Mouse (Mus musculus) neural tube, embryonic 13.5 days (tissue): Measurements from ENCODE around the gene Nckap5. TPM values are rescaled to one million over a fixed set of nuclear protein-coding genes. Genes with fewer than 3 reads are reported as not detected.

ENCODE experiments used
- ATAC-seq: fragments of 200-750 bp; cut with Nextera tagmentation; 2 replicates; pipeline ENCODE4 v1.8.0; 2017; ENCODE audit warnings: low read depth, mild to moderate bottlenecking, moderate TSS enrichment, moderate library complexity
- H3K27ac ChIP-seq: fragments of 300-500 bp; sonication (generic); replicated peaks from 2 replicates; pipeline ENCODE4 v1.5.1; 2015; ENCODE audit warnings: moderate library complexity, mild to moderate bottlenecking, inconsistent platforms
- H3K27me3 ChIP-seq: fragments of 300-500 bp; sonication (generic); 2 replicates; pipeline ENCODE4 v1.6.1; 2015; ENCODE audit warnings: mild to moderate bottlenecking, inconsistent platforms
- H3K36me3 ChIP-seq: fragments of 300-500 bp; sonication (generic); 2 replicates; pipeline ENCODE4 v1.6.1; 2015; ENCODE audit warnings: mild to moderate bottlenecking, inconsistent platforms
- H3K4me1 ChIP-seq: fragments of 300-500 bp; sonication (generic); replicated peaks from 2 replicates; pipeline ENCODE4 v1.6.1; 2015; ENCODE audit warnings: inconsistent platforms
- H3K4me2 ChIP-seq: fragments of 300-500 bp; sonication (generic); 2 replicates; pipeline ENCODE4 v1.6.1; 2015; ENCODE audit warnings: inconsistent platforms, mild to moderate bottlenecking, moderate library complexity
- H3K4me3 ChIP-seq: fragments of 300-500 bp; sonication (generic); 2 replicates; pipeline ENCODE4 v1.5.1; 2015; ENCODE audit warnings: mild to moderate bottlenecking, inconsistent platforms
- H3K9ac ChIP-seq: fragments of 300-500 bp; sonication (generic); 2 replicates; pipeline ENCODE4 v1.6.1; 2015; ENCODE audit warnings: moderate library complexity, mild to moderate bottlenecking, inconsistent platforms
- H3K9me3 ChIP-seq: fragments of 300-500 bp; sonication (generic); 2 replicates; pipeline ENCODE4 v1.6.1; 2016; ENCODE audit warnings: inconsistent platforms
- WGBS: fragments of 180-500 bp; shearing (Covaris S2); methylation state at CpG from one replicate; pipeline ENCODE4 v1.1.7; 2015; 5-methylcytosine and 5-hydroxymethylcytosine counted together
- polyA plus RNA-seq: library from polyadenylated mRNA; unstranded; fragments of >200 nt; fragmentation: Nextera tagmentation; extraction: Ambion mirVana; gene quantifications from 2 replicates; pipeline ENCODE4 v1.2.1, GENCODE M21; 2015

Nckap5 gene
- polyA plus RNA-seq, 1 experiment from 2014 or later = 18.3 TPM

DNA sequence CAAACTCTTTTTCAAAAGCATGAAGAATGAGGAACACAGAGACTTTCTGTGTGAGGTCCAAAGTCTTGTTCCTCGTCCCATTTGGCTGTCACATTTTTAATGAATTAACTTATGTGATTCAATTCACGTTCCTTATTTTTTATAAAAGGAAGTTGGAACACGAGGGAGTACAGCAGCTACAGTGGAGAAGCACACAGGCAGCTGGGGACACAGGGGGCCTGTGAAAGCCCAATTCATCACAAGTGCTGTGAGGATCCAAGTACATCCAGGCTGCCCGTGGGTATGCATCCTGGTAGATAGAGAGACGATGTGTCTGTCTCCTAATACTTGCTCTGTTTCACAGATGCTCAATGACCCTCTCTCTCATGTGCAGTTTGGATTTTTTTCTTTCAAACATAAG lies 576.2 kb downstream of the Nckap5 start:
- Histone ChIP-seq H3K9me3 (no peaks in the 10 kb centered on the region), H3K9ac (no peak overlapping the region), H3K27me3 (no peaks in the 10 kb centered on the region), H3K4me1 (no peaks in the 10 kb centered on the region; the same call in 1 of the 2 replicates), H3K27ac (no peak overlapping the region), H3K4me2 (no peak overlapping the region), H3K36me3 (no peaks in the 10 kb centered on the region), H3K4me3 (no peak overlapping the region)
- no peak for ATAC-seq
- 65% methylated on average over 5 of the region's 5 CpGs for WGBS

DNA sequence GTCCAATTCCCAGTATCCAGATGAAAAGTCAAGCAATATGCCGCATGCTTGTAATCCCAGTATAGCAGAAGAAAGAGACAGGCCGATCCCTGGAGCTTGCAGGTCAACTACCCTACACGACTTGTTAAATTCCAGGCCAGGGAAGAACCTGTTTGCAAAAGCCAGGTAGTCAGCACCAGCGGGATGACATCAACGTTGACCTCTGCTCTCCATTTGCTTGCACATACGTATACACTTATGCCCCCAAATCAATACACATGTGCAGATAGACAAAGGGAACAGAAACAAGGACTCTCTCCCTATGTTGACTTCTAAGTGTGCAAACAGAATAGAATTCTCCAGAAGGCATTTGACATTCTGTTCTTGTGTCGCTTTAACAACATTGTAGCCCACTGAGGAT lies 576.7 kb downstream of the Nckap5 start:
- H3K9ac ChIP-seq = no peak overlapping the region
- ATAC-seq = no peak

DNA sequence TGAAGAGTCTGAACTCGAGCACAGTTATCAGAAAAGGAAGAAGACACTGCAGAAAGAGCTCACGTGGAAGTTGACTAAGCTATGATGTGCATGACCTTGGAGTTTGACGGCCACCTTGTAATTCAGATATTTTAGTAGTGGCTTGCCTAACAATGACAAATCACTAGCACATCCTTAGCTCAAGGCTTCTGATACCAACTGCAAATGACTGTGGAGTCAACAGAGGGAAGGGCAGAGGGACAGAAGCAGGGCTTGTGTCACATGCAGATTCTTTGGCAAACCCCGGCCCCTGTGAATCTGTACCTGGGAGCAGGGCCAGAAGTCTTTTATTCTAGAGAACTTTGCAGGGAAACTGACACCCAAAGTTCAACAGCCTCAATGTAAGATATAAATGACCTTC lies 597.4 kb downstream of the Nckap5 start:
- no peak for ATAC-seq
- WGBS = 82% methylated on average over 4 of the region's 4 CpGs
- Histone ChIP-seq H3K27ac (no peak overlapping the region), H3K9ac (no peak overlapping the region), H3K36me3 (no peaks in the 10 kb centered on the region), H3K4me2 (no peak overlapping the region), H3K4me3 (no peak overlapping the region), H3K9me3 (no peaks in the 10 kb centered on the region), H3K27me3 (no peaks in the 10 kb centered on the region), H3K4me1 (no peaks in the 10 kb centered on the region)

More for the DNA sequence above, 576.7 kb downstream of the Nckap5 start:
- no peaks in the 10 kb centered on the region for H3K36me3 ChIP-seq
- 91% methylated on average over 7 of the region's 7 CpGs for WGBS
- no peaks in the 10 kb centered on the region for H3K27me3 ChIP-seq
- no peak overlapping the region for H3K4me3 ChIP-seq
- H3K4me2 ChIP-seq = no peak overlapping the region
- no peak overlapping the region for H3K27ac ChIP-seq
- no peaks in the 10 kb centered on the region; the same call in 1 of the 2 replicates for H3K4me1 ChIP-seq
- no peaks in the 10 kb centered on the region for H3K9me3 ChIP-seq

DNA sequence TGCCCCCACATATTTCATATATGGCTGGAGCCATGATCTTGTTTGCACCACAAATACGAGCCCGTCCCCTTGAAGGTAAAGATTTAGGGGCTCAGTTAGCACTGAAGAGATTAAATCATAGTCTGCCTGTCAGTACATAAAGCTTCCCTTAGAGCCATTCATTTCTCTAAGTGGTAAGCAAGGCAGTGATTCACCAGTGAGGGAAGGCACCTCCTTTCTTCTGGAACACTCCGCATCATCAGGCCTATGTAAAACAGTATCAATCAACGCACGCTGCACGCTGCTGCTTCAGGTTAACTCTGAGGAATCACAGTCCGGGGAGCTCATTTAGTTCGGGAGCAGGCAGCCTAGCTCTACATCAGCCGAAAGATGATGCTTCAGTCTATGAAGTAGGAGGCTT lies 599.4 kb downstream of the Nckap5 start:
- H3K27ac ChIP-seq = no peak overlapping the region
- 70% methylated on average over 9 of the region's 9 CpGs for WGBS
- no peaks in the 10 kb centered on the region for H3K4me1 ChIP-seq
- H3K9me3 ChIP-seq = peaks cover 5% of the 10 kb centered on the region; the same call in 1 of the 2 replicates
- no peak for ATAC-seq
- H3K36me3 ChIP-seq = no peaks in the 10 kb centered on the region
- H3K9ac ChIP-seq = no peak overlapping the region
- no peak overlapping the region for H3K4me3 ChIP-seq
- H3K27me3 ChIP-seq = no peaks in the 10 kb centered on the region
- H3K4me2 ChIP-seq = no peak overlapping the region

DNA sequence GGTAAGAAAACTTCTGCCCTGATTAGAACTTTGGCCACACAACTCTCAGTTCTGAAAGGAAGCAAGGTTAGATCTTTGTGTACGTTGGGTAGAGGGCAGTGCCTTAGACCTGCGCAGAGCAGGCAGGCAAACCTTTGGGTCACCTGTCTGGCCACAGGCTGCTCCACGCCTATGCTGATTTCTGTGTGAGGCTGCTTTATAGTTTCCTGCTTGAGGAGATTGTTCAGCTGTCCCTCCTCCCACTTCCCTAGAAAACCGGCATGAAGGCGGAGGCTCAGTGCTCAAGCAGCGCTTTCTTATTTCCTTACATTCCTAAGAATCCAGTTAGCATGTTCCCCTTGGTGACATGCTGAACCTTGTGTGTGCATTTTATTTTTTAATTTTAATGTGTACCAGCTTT lies 620.4 kb downstream of the Nckap5 start:
- 81% methylated on average over 6 of the region's 6 CpGs for WGBS
- no peaks in the 10 kb centered on the region for H3K9me3 ChIP-seq
- no peak overlapping the region for H3K4me3 ChIP-seq
- no peaks in the 10 kb centered on the region for H3K4me1 ChIP-seq
- no peak overlapping the region for H3K27ac ChIP-seq
- ATAC-seq = no peak
- peaks cover under 1% of the 10 kb centered on the region for H3K36me3 ChIP-seq
- H3K9ac ChIP-seq = no peak overlapping the region
- no peaks in the 10 kb centered on the region for H3K27me3 ChIP-seq
- no peak overlapping the region for H3K4me2 ChIP-seq

DNA sequence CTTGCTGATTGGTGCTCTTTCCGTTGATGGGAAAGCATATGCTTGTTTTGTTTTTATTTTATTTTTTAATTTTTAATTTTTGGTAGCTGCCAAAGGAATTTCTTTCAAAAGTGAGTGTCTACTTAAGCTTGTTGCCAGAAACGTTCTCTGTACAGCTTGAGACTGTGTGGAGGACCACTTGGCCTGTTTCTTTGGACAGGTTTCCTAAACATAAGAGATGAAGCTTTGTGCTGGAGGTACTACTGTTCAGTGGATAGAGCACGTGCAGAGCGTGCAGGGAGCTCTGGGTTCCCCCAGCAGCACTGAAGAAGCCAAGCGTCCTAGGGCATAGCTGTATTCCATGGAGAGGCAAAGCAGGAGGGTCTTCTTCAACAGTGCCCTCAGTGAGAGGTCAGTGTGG lies 620.9 kb downstream of the Nckap5 start:
- no peaks in the 10 kb centered on the region for H3K4me1 ChIP-seq
- H3K27ac ChIP-seq = no peak overlapping the region
- no peak overlapping the region for H3K9ac ChIP-seq
- 92% methylated on average over 5 of the region's 5 CpGs for WGBS
- H3K4me3 ChIP-seq = no peak overlapping the region
- H3K27me3 ChIP-seq = no peaks in the 10 kb centered on the region
- no peak for ATAC-seq
- H3K9me3 ChIP-seq = no peaks in the 10 kb centered on the region
- H3K4me2 ChIP-seq = no peak overlapping the region
- no peaks in the 10 kb centered on the region for H3K36me3 ChIP-seq

DNA sequence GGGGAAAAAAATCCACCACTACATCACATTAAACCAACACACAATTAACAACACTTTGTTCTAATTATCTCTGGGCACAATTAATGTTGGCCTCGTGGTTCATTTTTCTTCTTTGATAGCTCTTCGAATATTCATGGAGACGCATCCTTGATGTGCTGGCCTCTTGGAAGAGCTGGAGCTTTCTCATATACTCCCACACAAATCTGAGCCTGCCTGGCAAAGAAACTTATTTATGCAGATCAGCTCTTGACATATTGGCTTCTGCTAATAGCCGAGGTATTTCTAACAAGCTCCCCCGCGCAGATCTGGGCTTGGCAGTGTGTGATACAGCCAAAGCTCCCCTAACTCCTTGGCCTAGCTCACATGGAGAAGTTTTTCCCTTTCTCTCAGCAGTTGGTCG lies 621.5 kb downstream of the Nckap5 start:
- Histone ChIP-seq H3K9ac (no peak overlapping the region), H3K9me3 (no peaks in the 10 kb centered on the region), H3K27ac (no peak overlapping the region), H3K27me3 (no peaks in the 10 kb centered on the region), H3K36me3 (no peaks in the 10 kb centered on the region), H3K4me3 (no peak overlapping the region), H3K4me1 (no peaks in the 10 kb centered on the region), H3K4me2 (no peak overlapping the region)
- WGBS = 79% methylated on average over 7 of the region's 7 CpGs
- no peak for ATAC-seq

DNA sequence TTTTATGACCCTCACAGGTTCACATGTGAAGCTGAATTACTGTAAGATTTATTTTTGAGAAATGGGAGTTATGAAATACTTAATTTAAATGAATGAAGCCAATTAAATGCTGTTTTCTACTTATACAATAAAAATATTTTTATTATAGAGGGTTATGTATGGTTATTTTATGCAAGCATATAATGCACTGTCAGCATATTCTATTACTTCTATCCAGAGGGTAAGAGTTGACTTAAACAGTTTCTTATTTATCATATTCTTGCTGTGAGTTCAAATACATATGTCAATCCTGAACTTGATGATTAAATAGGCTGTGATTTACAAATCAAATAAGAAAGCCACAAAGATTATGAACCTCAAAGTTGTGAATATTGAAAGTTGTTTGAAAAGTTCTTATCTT lies 633.7 kb downstream of the Nckap5 start:
- no peak for ATAC-seq
- no peaks in the 10 kb centered on the region for H3K4me1 ChIP-seq

DNA sequence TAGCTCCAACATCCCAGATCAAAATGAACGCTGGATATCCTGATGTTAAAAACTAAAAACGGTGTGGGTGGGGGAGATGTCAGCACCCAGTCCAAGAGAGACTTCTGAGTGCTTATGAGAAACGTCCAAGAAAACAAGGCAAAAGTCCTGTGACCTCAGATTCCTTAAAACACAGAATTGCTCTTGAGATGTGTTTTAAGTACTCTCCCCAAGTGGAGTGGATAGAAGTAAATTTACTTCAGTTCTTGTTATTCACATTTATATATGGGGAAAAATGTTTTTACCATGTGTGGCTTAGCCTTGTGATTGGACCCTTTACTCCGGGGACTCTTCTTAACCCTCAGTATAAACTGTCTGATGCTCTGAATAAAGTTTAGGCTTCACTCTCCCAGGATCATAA lies 640.2 kb downstream of the Nckap5 start:
- H3K4me3 ChIP-seq = no peak overlapping the region
- H3K4me1 ChIP-seq = no peaks in the 10 kb centered on the region
- 89% methylated on average over 4 of the region's 4 CpGs for WGBS
- H3K4me2 ChIP-seq = no peak overlapping the region
- no peak for ATAC-seq
- no peaks in the 10 kb centered on the region for H3K27me3 ChIP-seq
- no peaks in the 10 kb centered on the region for H3K9me3 ChIP-seq
- H3K27ac ChIP-seq = no peak overlapping the region
- H3K36me3 ChIP-seq = no peaks in the 10 kb centered on the region
- H3K9ac ChIP-seq = no peak overlapping the region

More for the DNA sequence above, 633.7 kb downstream of the Nckap5 start:
- Histone ChIP-seq H3K9ac (no peak overlapping the region), H3K27me3 (no peaks in the 10 kb centered on the region), H3K4me2 (no peak overlapping the region), H3K36me3 (no peaks in the 10 kb centered on the region), H3K9me3 (no peaks in the 10 kb centered on the region), H3K4me3 (no peak overlapping the region), H3K27ac (no peak overlapping the region)

DNA sequence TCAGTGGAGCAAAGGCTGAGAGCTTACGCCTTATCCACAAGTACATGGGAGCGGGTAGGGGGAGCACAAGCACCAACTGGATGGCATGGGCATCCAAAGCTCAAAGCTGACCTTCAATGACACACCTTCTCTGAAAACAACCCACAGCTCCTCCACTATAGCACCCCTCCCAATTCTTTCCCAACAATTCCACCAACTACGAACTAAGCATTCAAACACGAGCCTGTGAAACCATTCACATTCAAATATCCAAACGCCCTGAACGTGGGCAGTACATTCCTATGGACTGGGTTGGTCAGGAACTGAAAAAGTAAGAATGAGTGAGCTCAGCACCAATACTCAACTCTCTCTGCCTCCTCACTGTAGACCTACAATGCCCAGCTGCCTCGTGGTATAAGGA lies 646.8 kb downstream of the Nckap5 start:
- H3K36me3 ChIP-seq = 0 out of 2 replicates have a peak, but pooled peaks cover 4% of the 10 kb centered on the region
- no peak overlapping the region for H3K9ac ChIP-seq
- no peak overlapping the region for H3K4me2 ChIP-seq
- no peaks in the 10 kb centered on the region for H3K4me1 ChIP-seq
- H3K9me3 ChIP-seq = no peaks in the 10 kb centered on the region
- 94% methylated on average over 7 of the region's 7 CpGs for WGBS
- no peaks in the 10 kb centered on the region for H3K27me3 ChIP-seq
- ATAC-seq = no peak
- no peak overlapping the region for H3K27ac ChIP-seq
- H3K4me3 ChIP-seq = no peak overlapping the region

DNA sequence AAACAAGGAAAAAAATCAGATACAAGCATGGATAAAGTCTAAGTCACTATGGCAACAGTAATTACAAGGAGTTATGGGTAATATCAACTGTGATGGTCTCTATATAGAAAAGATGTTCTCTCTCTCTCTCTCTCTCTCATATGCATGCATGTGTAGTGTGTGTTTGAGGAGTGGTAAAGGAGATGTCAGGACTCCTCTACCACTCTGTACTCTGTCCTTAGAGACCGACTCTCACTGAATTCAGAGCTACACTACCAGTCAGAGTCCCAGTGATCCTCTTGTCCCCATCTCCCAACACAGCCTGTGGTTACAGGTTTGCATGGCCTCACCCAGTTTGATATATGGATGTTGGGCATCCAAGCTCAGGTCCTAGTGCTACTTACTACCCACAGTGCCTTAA lies 662.0 kb downstream of the Nckap5 start:
- Histone ChIP-seq H3K4me3 (no peak overlapping the region), H3K27ac (0 out of 2 replicates have a peak overlapping the region, but pooled peaks have one; percentile 0), H3K9me3 (no peaks in the 10 kb centered on the region), H3K9ac (no peak overlapping the region), H3K36me3 (no peaks in the 10 kb centered on the region), H3K4me1 (peaks cover 22% of the 10 kb centered on the region), H3K27me3 (no peaks in the 10 kb centered on the region), H3K4me2 (no peak overlapping the region)
- 54% methylated on average over 1 of the region's 1 CpGs for WGBS
- no peak for ATAC-seq

DNA sequence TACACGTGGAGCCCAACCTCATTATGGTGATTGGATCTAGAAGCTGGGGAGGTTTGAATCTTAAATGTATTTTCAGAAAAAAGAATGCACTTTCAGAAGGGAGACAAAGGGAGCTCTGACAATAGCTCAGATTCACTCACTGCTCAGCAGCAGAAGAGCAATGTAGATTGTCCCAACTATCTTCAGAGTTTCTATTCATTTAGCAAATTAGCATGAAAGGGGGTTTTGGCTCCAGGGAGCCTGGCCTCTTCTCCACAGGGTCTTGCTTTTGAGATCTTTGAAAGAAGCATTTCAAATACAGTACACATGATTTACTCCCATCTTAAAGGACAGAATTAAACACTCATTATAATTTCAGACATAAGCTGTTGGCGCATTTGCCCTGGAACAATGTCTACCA lies 662.5 kb downstream of the Nckap5 start:
- H3K4me1 ChIP-seq = peaks cover 22% of the 10 kb centered on the region
- 21% methylated on average over 2 of the region's 2 CpGs for WGBS
- ATAC-seq = no peak
- H3K4me3 ChIP-seq = no peak overlapping the region
- H3K36me3 ChIP-seq = no peaks in the 10 kb centered on the region
- H3K9ac ChIP-seq = no peak overlapping the region
- no peaks in the 10 kb centered on the region for H3K27me3 ChIP-seq
- H3K9me3 ChIP-seq = no peaks in the 10 kb centered on the region
- H3K27ac ChIP-seq = 0 out of 2 replicates have a peak overlapping the region, but pooled peaks have one; percentile 0
- H3K4me2 ChIP-seq = no peak overlapping the region

DNA sequence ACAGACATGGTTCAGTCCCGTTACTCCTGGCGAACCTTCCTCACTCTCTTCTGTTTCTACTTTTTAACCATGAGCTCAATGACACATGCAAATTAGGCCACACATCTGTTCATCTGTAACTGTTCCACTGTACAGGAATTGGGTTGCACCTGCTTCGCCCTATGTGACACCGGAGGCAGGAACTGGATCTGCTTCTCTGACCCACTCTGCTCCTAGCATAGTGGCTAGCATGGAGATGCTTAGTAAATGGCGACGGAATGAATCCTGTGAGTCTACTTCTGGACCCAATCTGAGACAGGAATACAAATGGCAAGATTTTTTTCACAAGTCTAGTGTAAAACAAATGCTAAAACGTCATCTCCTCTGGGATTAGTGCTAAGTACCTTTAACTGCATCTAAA lies 663.1 kb downstream of the Nckap5 start:
- Histone ChIP-seq H3K4me1 (peaks cover 22% of the 10 kb centered on the region), H3K4me2 (no peak overlapping the region), H3K9me3 (no peaks in the 10 kb centered on the region), H3K36me3 (no peaks in the 10 kb centered on the region), H3K27ac (no peak overlapping the region), H3K27me3 (no peaks in the 10 kb centered on the region), H3K4me3 (no peak overlapping the region), H3K9ac (no peak overlapping the region)
- no peak for ATAC-seq
- 56% methylated on average over 7 of the region's 7 CpGs for WGBS
